Mouse (Mus musculus) cerebellum, postnatal 4 days (tissue): ENCODE results near the gene Mum1.
A peak's percentile ranks its signal among the peaks of the same experiment; 100 is the strongest.
"Not testable (repeated sequence)": the region's sequence is repeated elsewhere in the genome, so short reads cannot be mapped to it uniquely, and the experiment has no call there.

Experiments
- DNase-seq, 2 experiments: peaks; one replicate each; pipeline ENCODE4 v3.0.0; 2022; ENCODE audit warnings: low spot score in 2 of 2, mixed read lengths in 1 of 2

Mum1 gene

GRCm38 (mm10) chr10:80208248-80208647 lies 18.0 kb upstream of the Mum1 start:
- no peak for DNase-seq

GRCm38 (mm10) chr10:80208841-80209371 lies 17.3 kb upstream of the Mum1 start:
- DNase-seq = no peak

GRCm38 (mm10) chr10:80211547-80212103 lies 14.6 kb upstream of the Mum1 start:
- DNase-seq = not testable (repeated sequence)

- DNase-seq = no peak
Observed at GRCm38 (mm10) chr10:80215048-80215772, 11.0 kb upstream of the Mum1 start.

GRCm38 (mm10) chr10:80220676-80221075 lies 5.6 kb upstream of the Mum1 start:
- DNase-seq = no peak

GRCm38 (mm10) chr10:80223137-80223536 lies 3.1 kb upstream of the Mum1 start:
- DNase-seq = not testable (repeated sequence)

GRCm38 (mm10) chr10:80226071-80226415 lies 191 bp upstream of the Mum1 start:
- DNase-seq = no peak

- DNase-seq = no peak
Observed at GRCm38 (mm10) chr10:80227166-80227539, 919 bp downstream of the Mum1 start.

GRCm38 (mm10) chr10:80227877-80228775 lies 1.9 kb downstream of the Mum1 start:
- peak in 1 of 2 experiments; percentile 32 for DNase-seq

- no peak for DNase-seq
Observed at GRCm38 (mm10) chr10:80236145-80236825, 10.1 kb downstream of the Mum1 start.

- DNase-seq = no peak
Observed at GRCm38 (mm10) chr10:80237020-80237419, 10.8 kb downstream of the Mum1 start.

- no peak for DNase-seq
Observed at GRCm38 (mm10) chr10:80238306-80238705, 12.1 kb downstream of the Mum1 start.

GRCm38 (mm10) chr10:80239791-80240190 lies 13.6 kb downstream of the Mum1 start:
- no peak for DNase-seq

- DNase-seq = no peak
Observed at GRCm38 (mm10) chr10:80242088-80242487, 15.9 kb downstream of the Mum1 start.

GRCm38 (mm10) chr10:80242607-80243006 lies 16.4 kb downstream of the Mum1 start:
- no peak for DNase-seq

- DNase-seq = peak in 1 of 2 experiments; percentile 45
Observed at GRCm38 (mm10) chr10:80244791-80245399, 18.7 kb downstream of the Mum1 start.

- DNase-seq = peak; percentile 68 to 87
Observed at GRCm38 (mm10) chr10:80245600-80245999, 19.4 kb downstream of the Mum1 start.

GRCm38 (mm10) chr10:80247849-80248248 lies 21.6 kb downstream of the Mum1 start:
- DNase-seq = no peak

GRCm38 (mm10) chr10:80248437-80248836 lies 22.2 kb downstream of the Mum1 start:
- DNase-seq = not testable (repeated sequence)

GRCm38 (mm10) chr10:80248971-80249640 lies 22.9 kb downstream of the Mum1 start, which contains the start of gene Ndufs7:
Gene Ndufs7, plus strand, starts transcription at chr10:80249121.
- peak; percentile 94 to 95 for DNase-seq

- DNase-seq = no peak
Observed at GRCm38 (mm10) chr10:80250059-80250458, 23.8 kb downstream of the Mum1 start.
